Mouse (Mus musculus): ENCODE measurements around the gene Cap2. TPM values are rescaled to one million over a fixed set of nuclear protein-coding genes. Genes with fewer than 3 reads are reported as not detected.
A peak's percentile ranks its signal among the peaks of the same experiment; 100 is the strongest.

Gene Cap2
- polyA plus RNA-seq, 1 experiment = 0.16 TPM

- H3K79me2 ChIP-seq (ENCODE audit: control insufficient read depth, insufficient read depth) = no peaks in the 10 kb centered on the region
- H3K27me3 ChIP-seq (ENCODE audit: control insufficient read depth, insufficient read depth, insufficient read length) = no peaks in the 10 kb centered on the region
- no peak overlapping the region for H3K4me3 ChIP-seq (ENCODE audit: insufficient read depth, poor library complexity, severe bottlenecking)
- TF ChIP-seq MAX (IDR thresholded peaks at IDR 0.05) (no peak), CTCF (IDR thresholded peaks at IDR 0.05; ENCODE audit: control insufficient read depth, insufficient read depth, insufficient read length) (no peak)
- no peaks in the 10 kb centered on the region for H3K36me3 ChIP-seq (ENCODE audit: control insufficient read depth, insufficient read depth)
- no peak overlapping the region for H3ac ChIP-seq (ENCODE audit: control insufficient read depth, insufficient read length, low read depth)
- no peaks in the 10 kb centered on the region for H3K79me3 ChIP-seq (ENCODE audit: low read depth)
These were observed 53.1 kb downstream of the Cap2 start for GRCm38 (mm10) chr13:46554736-46555135.

GRCm38 (mm10) chr13:46565913-46566312 lies 64.3 kb downstream of the Cap2 start:
- Histone ChIP-seq H3K4me3 (ENCODE audit: insufficient read depth, poor library complexity, severe bottlenecking) (no peak overlapping the region), H3ac (ENCODE audit: control insufficient read depth, insufficient read length, low read depth) (no peak overlapping the region), H3K36me3 (ENCODE audit: control insufficient read depth, insufficient read depth) (no peaks in the 10 kb centered on the region), H3K79me2 (ENCODE audit: control insufficient read depth, insufficient read depth) (no peaks in the 10 kb centered on the region), H3K79me3 (ENCODE audit: low read depth) (no peaks in the 10 kb centered on the region), H3K27me3 (ENCODE audit: control insufficient read depth, insufficient read depth, insufficient read length) (no peaks in the 10 kb centered on the region)
- TF ChIP-seq CTCF (IDR thresholded peaks at IDR 0.05; ENCODE audit: control insufficient read depth, insufficient read depth, insufficient read length) = no peak
- TF ChIP-seq CEBPB (IDR thresholded peaks at IDR 0.05; ENCODE audit: low read depth) = no peak
- no peak for TF ChIP-seq USF1 (IDR thresholded peaks at IDR 0.05; ENCODE audit: low read depth)
- TF ChIP-seq MYOG (IDR thresholded peaks at IDR 0.05; ENCODE audit: control insufficient read depth, extremely low read depth, insufficient read length) = no peak

- H3K27me3 ChIP-seq (ENCODE audit: control insufficient read depth, insufficient read depth, insufficient read length) = no peaks in the 10 kb centered on the region
- H3ac ChIP-seq (ENCODE audit: control insufficient read depth, insufficient read length, low read depth) = no peak overlapping the region
- no peak overlapping the region for H3K4me3 ChIP-seq (ENCODE audit: insufficient read depth, poor library complexity, severe bottlenecking)
- H3K79me3 ChIP-seq (ENCODE audit: low read depth) = no peaks in the 10 kb centered on the region
- no peaks in the 10 kb centered on the region for H3K36me3 ChIP-seq (ENCODE audit: control insufficient read depth, insufficient read depth)
- TF ChIP-seq CEBPB (IDR thresholded peaks at IDR 0.05; ENCODE audit: low read depth) (no peak), FOSL1 (IDR thresholded peaks at IDR 0.05; ENCODE audit: insufficient read depth, low read length, poor library complexity, severe bottlenecking) (no peak), MYOD1 (IDR thresholded peaks at IDR 0.05; ENCODE audit: control insufficient read depth, insufficient read length, low read depth) (no peak), MAX (IDR thresholded peaks at IDR 0.05) (no peak), MYOG (IDR thresholded peaks at IDR 0.05; ENCODE audit: control insufficient read depth, extremely low read depth, insufficient read length) (no peak), CTCF (IDR thresholded peaks at IDR 0.05; ENCODE audit: control insufficient read depth, insufficient read depth, insufficient read length) (no peak), USF1 (IDR thresholded peaks at IDR 0.05; ENCODE audit: low read depth) (no peak)
- H3K79me2 ChIP-seq (ENCODE audit: control insufficient read depth, insufficient read depth) = no peaks in the 10 kb centered on the region
These were observed 67.8 kb downstream of the Cap2 start for GRCm38 (mm10) chr13:46569469-46569868.

GRCm38 (mm10) chr13:46571141-46571592 lies 69.5 kb downstream of the Cap2 start:
- Histone ChIP-seq H3K79me3 (ENCODE audit: low read depth) (no peaks in the 10 kb centered on the region), H3ac (ENCODE audit: control insufficient read depth, insufficient read length, low read depth) (no peak overlapping the region), H3K4me3 (ENCODE audit: insufficient read depth, poor library complexity, severe bottlenecking) (no peak overlapping the region), H3K79me2 (ENCODE audit: control insufficient read depth, insufficient read depth) (no peaks in the 10 kb centered on the region), H3K27me3 (ENCODE audit: control insufficient read depth, insufficient read depth, insufficient read length) (no peaks in the 10 kb centered on the region), H3K36me3 (ENCODE audit: control insufficient read depth, insufficient read depth) (no peaks in the 10 kb centered on the region)
- no peak for TF ChIP-seq CEBPB (IDR thresholded peaks at IDR 0.05; ENCODE audit: low read depth)
- no peak for TF ChIP-seq MYOD1 (IDR thresholded peaks at IDR 0.05; ENCODE audit: control insufficient read depth, insufficient read length, low read depth)
- no peak for TF ChIP-seq MAX (IDR thresholded peaks at IDR 0.05)
- no peak for TF ChIP-seq MYOG (IDR thresholded peaks at IDR 0.05; ENCODE audit: control insufficient read depth, extremely low read depth, insufficient read length)
- no peak for TF ChIP-seq USF1 (IDR thresholded peaks at IDR 0.05; ENCODE audit: low read depth)
- TF ChIP-seq CTCF (IDR thresholded peaks at IDR 0.05; ENCODE audit: control insufficient read depth, insufficient read depth, insufficient read length) = no peak
- no peak for TF ChIP-seq FOSL1 (IDR thresholded peaks at IDR 0.05; ENCODE audit: insufficient read depth, low read length, poor library complexity, severe bottlenecking)

GRCm38 (mm10) chr13:46571961-46572647 lies 70.5 kb downstream of the Cap2 start:
- no peak overlapping the region for H3K4me3 ChIP-seq (ENCODE audit: insufficient read depth, poor library complexity, severe bottlenecking)
- no peaks in the 10 kb centered on the region for H3K79me2 ChIP-seq (ENCODE audit: control insufficient read depth, insufficient read depth)
- no peaks in the 10 kb centered on the region for H3K27me3 ChIP-seq (ENCODE audit: control insufficient read depth, insufficient read depth, insufficient read length)
- H3ac ChIP-seq (ENCODE audit: control insufficient read depth, insufficient read length, low read depth) = no peak overlapping the region
- no peaks in the 10 kb centered on the region for H3K79me3 ChIP-seq (ENCODE audit: low read depth)
- TF ChIP-seq MAX (IDR thresholded peaks at IDR 0.05) (no peak), USF1 (IDR thresholded peaks at IDR 0.05; ENCODE audit: low read depth) (peak; percentile 58)
- no peaks in the 10 kb centered on the region for H3K36me3 ChIP-seq (ENCODE audit: control insufficient read depth, insufficient read depth)

GRCm38 (mm10) chr13:46572648-46573163 lies 71.1 kb downstream of the Cap2 start:
- no peaks in the 10 kb centered on the region for H3K79me3 ChIP-seq (ENCODE audit: low read depth)
- no peaks in the 10 kb centered on the region for H3K36me3 ChIP-seq (ENCODE audit: control insufficient read depth, insufficient read depth)
- no peak for TF ChIP-seq MYOD1 (IDR thresholded peaks at IDR 0.05; ENCODE audit: control insufficient read depth, insufficient read length, low read depth)
- TF ChIP-seq USF1 (IDR thresholded peaks at IDR 0.05; ENCODE audit: low read depth) = no peak
- no peak for TF ChIP-seq CTCF (IDR thresholded peaks at IDR 0.05; ENCODE audit: control insufficient read depth, insufficient read depth, insufficient read length)
- TF ChIP-seq MYOG (IDR thresholded peaks at IDR 0.05; ENCODE audit: control insufficient read depth, extremely low read depth, insufficient read length) = no peak
- TF ChIP-seq FOSL1 (IDR thresholded peaks at IDR 0.05; ENCODE audit: insufficient read depth, low read length, poor library complexity, severe bottlenecking) = no peak
- TF ChIP-seq CEBPB (IDR thresholded peaks at IDR 0.05; ENCODE audit: low read depth) = no peak
- TF ChIP-seq MAX (IDR thresholded peaks at IDR 0.05) = no peak
- H3K4me3 ChIP-seq (ENCODE audit: insufficient read depth, poor library complexity, severe bottlenecking) = no peak overlapping the region
- no peak overlapping the region for H3ac ChIP-seq (ENCODE audit: control insufficient read depth, insufficient read length, low read depth)
- no peaks in the 10 kb centered on the region for H3K27me3 ChIP-seq (ENCODE audit: control insufficient read depth, insufficient read depth, insufficient read length)
- H3K79me2 ChIP-seq (ENCODE audit: control insufficient read depth, insufficient read depth) = no peaks in the 10 kb centered on the region

Data from C2C12 (cell line).